Mouse (Mus musculus): Measurements from ENCODE around the gene Phf19.

- TF ChIP-seq CTCF (IDR thresholded peaks at IDR 0.05; ENCODE audit: borderline replicate concordance, insufficient read depth, low read depth, low read length) (no peak), POLR2A (IDR thresholded peaks at IDR 0.05; ENCODE audit: borderline replicate concordance, insufficient read depth, low read length) (no peak)
Measured at GRCm38 (mm10) chr2:34874271-34874670, 39.6 kb downstream of the Phf19 start, which contains the start of gene Cutal.

Data from cerebellum, adult 2 months (tissue).